Mouse (Mus musculus): Measurements from ENCODE around the gene Ndufab1.

GRCm38 (mm10) chr7:122066102-122066944 is 35.4 kb downstream of the Ndufab1 start:
- TF ChIP-seq POLR2A (IDR thresholded peaks at IDR 0.05; ENCODE audit: extremely low read depth, insufficient read depth, low read length) (no peak), CTCF (IDR thresholded peaks at IDR 0.05; ENCODE audit: low read depth, low read length) (no peak)

Measured in liver, adult 2 months (tissue).